Mouse (Mus musculus) CH12.LX (cell line): ENCODE results near the gene RPS10-NUDT3.

ENCODE experiments used
- CHD1 ChIP-seq: IDR thresholded peaks from 2 replicates; pipeline ENCODE4 v1.6.1; 2012; ENCODE audit warnings: low read depth, low read length, improper control_type of control experiment, inconsistent platforms
- CTCF ChIP-seq, 2 experiments: IDR thresholded peaks in 1 of 2; conservative IDR thresholded peaks in 1 of 2; 2 replicates each; pipeline ENCODE4 v1.5.1; 2011 to 2012; ENCODE audit warnings: low read depth in 2 of 2, low read length in 2 of 2, improper control_type of control experiment in 1 of 2, inconsistent platforms in 1 of 2, mild to moderate bottlenecking in 1 of 2, moderate library complexity in 1 of 2
- E2F4 ChIP-seq: IDR thresholded peaks from 2 replicates; pipeline ENCODE4 v1.6.1; 2011; ENCODE audit warnings: low read depth, low read length, improper control_type of control experiment; ENCODE audit not compliant: insufficient replicate concordance
- EP300 ChIP-seq: IDR thresholded peaks from 2 replicates; pipeline ENCODE4 v1.6.1; 2011; ENCODE audit warnings: low read length, improper control_type of control experiment
- MAFK ChIP-seq: IDR thresholded peaks from 2 replicates; pipeline ENCODE4 v1.6.1; 2011; ENCODE audit warnings: low read length, improper control_type of control experiment; ENCODE audit not compliant: insufficient replicate concordance
- MAX ChIP-seq: IDR thresholded peaks from 2 replicates; pipeline ENCODE4 v1.6.1; 2011; ENCODE audit warnings: low read length, improper control_type of control experiment
- MAZ ChIP-seq: IDR thresholded peaks from 2 replicates; pipeline ENCODE4 v1.6.1; 2012; ENCODE audit warnings: low read depth, mild to moderate bottlenecking, inconsistent platforms, low read length, improper control_type of control experiment, moderate library complexity
- MYC ChIP-seq: IDR thresholded peaks from 2 replicates; pipeline ENCODE4 v1.6.1; 2011; ENCODE audit warnings: low read depth, mild to moderate bottlenecking, improper control_type of control experiment, low read length
- NRF1 ChIP-seq: IDR thresholded peaks from 2 replicates; pipeline ENCODE4 v1.6.1; 2014; ENCODE audit warnings: low read depth, mild to moderate bottlenecking, inconsistent platforms, low read length, improper control_type of control experiment, moderate library complexity
- POLR2A ChIP-seq: IDR thresholded peaks from 2 replicates; pipeline ENCODE4 v1.6.1; 2011; ENCODE audit warnings: low read depth, mild to moderate bottlenecking, improper control_type of control experiment, low read length
- TBP ChIP-seq: conservative IDR thresholded peaks from 2 replicates; pipeline ENCODE4 v1.6.1; 2011; ENCODE audit warnings: low read depth, low read length, improper control_type of control experiment
- USF1 ChIP-seq: IDR thresholded peaks from 2 replicates; pipeline ENCODE4 v1.6.1; 2014; ENCODE audit warnings: low read depth, mild to moderate bottlenecking, inconsistent platforms, low read length, improper control_type of control experiment
- ZMIZ1 ChIP-seq: IDR thresholded peaks from 2 replicates; pipeline ENCODE4 v1.6.1; 2012; ENCODE audit warnings: low read depth, mild to moderate bottlenecking, inconsistent platforms, low read length, improper control_type of control experiment

- no peak for TF ChIP-seq ZMIZ1
- TF ChIP-seq E2F4, result no peak
- no peak for TF ChIP-seq EP300
- no peak for TF ChIP-seq CHD1
- no peak for TF ChIP-seq CTCF (conservative IDR thresholded peaks at IDR 0.05 in 1 of 2, IDR thresholded peaks at IDR 0.05 in 1 of 2; ENCODE audit: low read depth in 2 of 2, low read length in 2 of 2)
- TF ChIP-seq USF1, result no peak
- no peak for TF ChIP-seq POLR2A
- TF ChIP-seq TBP, result no peak
- no peak for TF ChIP-seq MYC
- no peak for TF ChIP-seq MAZ
- no peak for TF ChIP-seq MAFK
- TF ChIP-seq MAX, result no peak
- TF ChIP-seq NRF1, result no peak
Measured at GRCm38 (mm10) chr17:27643101-27643500, 8.1 kb upstream of the RPS10-NUDT3 start.
